Mouse (Mus musculus) liver, adult 2 months (tissue): Measurements from ENCODE around the gene Nup188. TPM values are rescaled to one million over a fixed set of nuclear protein-coding genes. Genes with fewer than 3 reads are reported as not detected.

Experiments
- DNase-seq: peaks from one replicate; pipeline ENCODE4 v3.0.0-alpha.2; 2011; ENCODE audit warnings: low read depth, low spot score; ENCODE audit errors: extremely low read depth
- H3K27ac ChIP-seq: fragments of 200-500 bp; replicated peaks from 2 replicates; pipeline ENCODE4 v1.5.1; 2012; ENCODE audit warnings: low read depth, mild to moderate bottlenecking, control low read depth, inconsistent platforms, low read length; ENCODE audit not compliant: insufficient read depth
- H3K27me3 ChIP-seq: fragments of 200-500 bp; 2 replicates; pipeline ENCODE4 v1.6.1; 2012; ENCODE audit warnings: mild to moderate bottlenecking, moderate library complexity, low read length, inconsistent platforms; ENCODE audit not compliant: control insufficient read depth, insufficient read depth
- H3K36me3 ChIP-seq: fragments of 200-500 bp; 2 replicates; pipeline ENCODE4 v1.6.1; 2012; ENCODE audit warnings: low read length, inconsistent platforms; ENCODE audit not compliant: control insufficient read depth, insufficient read depth
- H3K4me1 ChIP-seq: fragments of 200-500 bp; 2 replicates; pipeline ENCODE4 v1.6.1; 2011; ENCODE audit warnings: low read length; ENCODE audit not compliant: control insufficient read depth, insufficient read depth
- H3K4me3 ChIP-seq: fragments of 200-500 bp; 2 replicates; pipeline ENCODE4 v1.5.1; 2011; ENCODE audit warnings: low read depth, mild to moderate bottlenecking, control low read depth, low read length, moderate library complexity; ENCODE audit not compliant: insufficient read depth
- H3K79me2 ChIP-seq: fragments of 200-500 bp; 2 replicates; pipeline ENCODE4 v1.6.1; 2012; ENCODE audit warnings: inconsistent platforms, mild to moderate bottlenecking, low read length, moderate library complexity; ENCODE audit not compliant: control insufficient read depth, insufficient read depth
- H3K9ac ChIP-seq: fragments of 200-500 bp; 2 replicates; pipeline ENCODE4 v1.6.1; 2012; ENCODE audit warnings: low read depth, mild to moderate bottlenecking, control low read depth, inconsistent platforms, low read length
- CTCF ChIP-seq: fragments of 200-500 bp; IDR thresholded peaks from 2 replicates; pipeline ENCODE4 v1.5.1; 2011; ENCODE audit warnings: low read depth, low read length, control low read depth
- POLR2A ChIP-seq: fragments of 200-500 bp; IDR thresholded peaks from 2 replicates; pipeline ENCODE4 v1.6.1; 2011; ENCODE audit warnings: low read length, control low read depth; ENCODE audit not compliant: insufficient read depth; ENCODE audit errors: extremely low read depth
- WGBS: fragments of 180-500 bp; shearing (Covaris S2); methylation state at CpG from one replicate; pipeline ENCODE4 v1.1.7; 2018; 5-methylcytosine and 5-hydroxymethylcytosine counted together
- polyA plus RNA-seq: library from polyadenylated mRNA; depleted of rRNA; stranded (reverse); fragments of >200 nt; gene quantifications from 2 replicates; pipeline ENCODE4 v1.2.3, GENCODE M21; 2012
- total RNA-seq: library from RNA; depleted of rRNA; stranded (reverse); fragments of >200 nt; gene quantifications from 2 replicates; pipeline ENCODE4 v1.2.3, GENCODE M21; 2014

The Nup188 gene
- total and polyA plus RNA-seq, 2 experiments, result 4.1 to 9.6 TPM

DNA sequence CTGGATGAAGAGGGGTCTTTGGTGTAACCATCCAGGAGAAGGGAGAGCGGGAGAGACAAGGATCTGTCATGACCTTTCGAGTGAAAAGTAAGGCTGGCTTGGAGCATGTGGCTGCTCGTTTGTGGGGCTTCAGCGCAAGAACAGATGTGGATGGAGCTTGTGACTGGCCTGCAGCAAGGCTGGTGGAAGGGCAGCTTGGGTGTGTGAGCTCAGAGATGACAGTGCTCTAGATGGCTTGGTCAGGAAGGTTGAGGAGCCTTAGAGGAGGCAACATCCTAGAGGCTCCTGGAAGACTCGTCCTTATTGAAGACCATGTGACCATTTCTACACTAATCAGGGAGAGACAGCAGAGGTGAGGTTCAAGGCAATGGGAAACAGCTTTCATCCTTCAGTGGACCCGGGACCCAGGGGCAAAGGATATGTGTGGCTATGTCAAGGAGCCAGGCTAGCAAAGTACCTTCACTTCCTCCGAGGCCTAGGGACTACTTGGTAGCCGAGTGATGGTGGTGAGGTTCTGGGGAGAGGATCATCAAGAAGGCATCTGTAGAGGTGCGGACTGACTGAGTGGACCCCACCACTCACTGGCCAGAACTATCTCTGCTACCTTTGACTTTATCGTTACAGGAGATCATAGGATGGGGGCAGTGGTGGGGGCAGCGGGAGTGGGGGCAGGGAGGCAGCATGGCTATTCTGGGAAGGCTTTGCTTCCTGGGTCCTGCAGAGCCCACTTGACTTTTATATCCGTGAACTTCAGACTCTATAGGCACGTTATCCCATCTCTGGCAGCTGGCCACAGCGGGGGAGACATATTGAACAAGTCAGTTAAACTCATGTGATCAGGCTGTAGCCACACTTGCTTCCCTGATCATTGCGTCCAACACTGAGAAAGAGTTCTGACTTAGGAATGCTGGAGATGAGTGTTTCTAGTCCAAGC is 26.8 kb upstream of the Nup188 start:
- Histone ChIP-seq H3K36me3 (peaks cover 36% of the 10 kb centered on the region), H3K4me1 (peaks cover 15% of the 10 kb centered on the region), H3K9ac (no peak overlapping the region), H3K27ac (peak overlapping the region; percentile 21), H3K79me2 (peaks cover 38% of the 10 kb centered on the region), H3K27me3 (no peaks in the 10 kb centered on the region), H3K4me3 (no peak overlapping the region)
- TF ChIP-seq POLR2A (no peak), CTCF (no peak)
- 84% methylated on average over 15 of the region's 15 CpGs for WGBS
- DNase-seq, result no peak

DNA sequence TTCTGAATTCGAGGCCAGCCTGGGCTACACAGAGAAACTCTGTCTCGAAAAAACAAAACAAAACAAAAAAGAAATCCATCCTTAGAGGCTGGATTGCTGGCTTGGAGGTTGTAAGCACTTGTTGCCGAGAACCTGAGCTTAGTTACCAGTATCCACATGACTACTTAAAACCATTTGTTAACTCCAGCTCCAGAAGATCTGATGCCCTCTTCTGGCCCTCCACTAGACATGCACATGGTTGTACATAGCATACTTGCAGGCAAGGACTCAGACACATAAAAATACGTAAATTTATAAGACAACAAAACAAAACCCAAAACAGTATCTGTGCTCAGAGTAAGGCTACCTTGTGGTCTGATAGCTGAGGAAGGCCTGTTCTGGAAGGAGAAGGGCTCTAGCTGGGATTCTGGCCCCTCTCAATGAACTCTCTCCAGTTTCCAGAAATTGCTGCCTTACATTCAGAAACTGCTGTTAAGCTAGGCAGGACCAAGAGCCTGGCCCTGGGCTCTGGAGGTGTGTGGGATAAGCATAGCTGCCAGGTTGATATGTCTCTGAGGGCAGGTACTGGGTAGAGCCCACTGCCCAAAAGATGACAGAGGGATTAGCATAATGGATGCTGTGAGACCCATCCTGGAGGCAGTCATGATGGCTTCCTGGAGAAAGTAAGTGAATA is 25.0 kb upstream of the Nup188 start:
- H3K27ac ChIP-seq, result no peak overlapping the region
- 84% methylated on average over 4 of the region's 4 CpGs for WGBS
- peaks cover 28% of the 10 kb centered on the region for H3K79me2 ChIP-seq
- peaks cover 31% of the 10 kb centered on the region for H3K4me1 ChIP-seq
- no peaks in the 10 kb centered on the region for H3K27me3 ChIP-seq
- TF ChIP-seq CTCF, result 0 out of 2 replicates have a peak, but pooled peaks have one; percentile 10
- no peak for TF ChIP-seq POLR2A
- DNase-seq, result no peak
- no peak overlapping the region for H3K4me3 ChIP-seq
- H3K9ac ChIP-seq, result no peak overlapping the region
- H3K36me3 ChIP-seq, result peaks cover 23% of the 10 kb centered on the region

DNA sequence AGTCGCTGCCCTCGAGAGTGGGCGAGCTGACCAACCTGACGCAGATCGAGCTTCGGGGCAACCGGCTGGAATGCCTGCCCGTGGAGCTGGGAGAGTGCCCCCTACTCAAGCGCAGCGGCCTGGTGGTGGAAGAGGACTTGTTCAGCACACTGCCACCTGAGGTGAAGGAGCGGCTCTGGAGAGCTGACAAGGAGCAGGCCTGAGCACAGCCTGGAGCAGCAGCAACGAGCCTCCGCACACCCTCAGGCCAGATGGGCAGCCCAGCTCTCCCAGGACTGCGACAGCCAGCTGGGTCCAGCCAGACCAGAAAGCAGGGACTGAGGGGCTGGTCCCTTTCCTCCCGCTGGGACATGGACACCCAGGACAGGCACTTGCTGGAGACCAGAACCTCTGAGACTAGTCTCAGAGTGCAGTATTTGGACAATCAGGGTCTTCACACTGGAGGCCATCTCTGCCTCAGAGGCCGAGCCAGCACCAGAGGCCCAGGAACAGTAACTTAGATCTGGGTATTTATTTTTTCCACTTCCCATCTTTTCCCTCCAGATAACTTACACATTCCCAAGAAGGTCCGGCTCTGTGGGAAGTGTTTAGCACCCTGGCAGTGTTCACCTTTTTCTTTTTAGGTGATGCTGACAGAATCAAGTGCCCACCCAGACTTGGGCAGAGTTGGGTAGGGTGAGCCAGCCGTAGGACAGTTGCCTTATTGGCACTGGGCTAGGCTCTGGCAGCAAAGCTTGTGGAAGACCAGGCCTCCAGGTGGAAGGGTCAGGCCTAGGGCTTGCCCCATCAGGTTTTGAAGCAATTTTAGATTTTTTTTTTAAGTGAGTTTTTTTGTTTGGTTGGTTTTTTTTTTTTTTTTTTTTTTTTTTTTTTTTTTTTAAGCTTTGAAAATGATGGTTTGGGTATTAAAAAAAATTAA is 24.0 kb upstream of the Nup188 start:
- Histone ChIP-seq H3K36me3 (peaks cover 19% of the 10 kb centered on the region), H3K9ac (peak overlapping the region; percentile 18; the same call in 1 of the 2 replicates), H3K4me1 (peaks cover 34% of the 10 kb centered on the region), H3K79me2 (peaks cover 18% of the 10 kb centered on the region; the same call in 1 of the 2 replicates), H3K27me3 (no peaks in the 10 kb centered on the region), H3K4me3 (no peak overlapping the region), H3K27ac (peak overlapping the region; percentile 33)
- WGBS, result 87% methylated on average over 18 of the region's 18 CpGs
- no peak for DNase-seq
- TF ChIP-seq CTCF, result no peak
- no peak for TF ChIP-seq POLR2A

DNA sequence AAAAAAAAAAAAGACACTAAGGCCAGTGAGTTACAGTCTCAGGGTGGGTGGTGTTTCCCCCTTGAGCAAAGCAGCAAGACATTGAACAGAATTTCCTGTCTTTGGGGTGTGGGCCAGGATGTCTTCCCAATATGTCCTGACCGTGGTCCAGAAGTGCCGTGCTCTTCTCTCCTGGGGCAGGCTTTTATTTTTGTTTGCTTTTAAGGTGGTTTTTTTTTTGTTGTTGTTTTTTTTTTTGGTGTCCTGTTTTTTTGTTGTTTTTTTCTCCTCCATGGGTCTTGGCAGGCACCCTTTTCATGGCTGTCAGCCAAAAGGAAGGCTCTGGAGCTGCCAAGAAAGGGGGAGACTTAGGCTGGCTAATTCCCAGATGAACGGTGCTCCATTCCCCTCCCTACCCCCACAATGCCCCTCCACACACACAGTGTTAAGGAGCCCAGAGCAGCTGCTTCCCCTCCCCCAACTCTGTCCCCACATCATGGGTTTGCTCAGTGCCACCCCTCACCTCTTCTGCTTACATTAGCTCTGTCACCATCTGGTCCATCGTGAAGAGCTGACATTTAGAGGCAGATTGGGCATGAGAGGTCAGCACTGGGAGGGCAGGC is 23.3 kb upstream of the Nup188 start:
- WGBS, result 9% methylated on average over 4 of the region's 4 CpGs
- peak overlapping the region; percentile 52 for H3K27ac ChIP-seq
- H3K36me3 ChIP-seq, result peaks cover 16% of the 10 kb centered on the region
- peaks cover 38% of the 10 kb centered on the region for H3K4me1 ChIP-seq
- no peak overlapping the region for H3K4me3 ChIP-seq
- no peak overlapping the region for H3K9ac ChIP-seq
- peak; percentile 60 for DNase-seq
- peaks cover 23% of the 10 kb centered on the region for H3K79me2 ChIP-seq
- TF ChIP-seq POLR2A (no peak), CTCF (no peak)
- H3K27me3 ChIP-seq, result no peaks in the 10 kb centered on the region

DNA sequence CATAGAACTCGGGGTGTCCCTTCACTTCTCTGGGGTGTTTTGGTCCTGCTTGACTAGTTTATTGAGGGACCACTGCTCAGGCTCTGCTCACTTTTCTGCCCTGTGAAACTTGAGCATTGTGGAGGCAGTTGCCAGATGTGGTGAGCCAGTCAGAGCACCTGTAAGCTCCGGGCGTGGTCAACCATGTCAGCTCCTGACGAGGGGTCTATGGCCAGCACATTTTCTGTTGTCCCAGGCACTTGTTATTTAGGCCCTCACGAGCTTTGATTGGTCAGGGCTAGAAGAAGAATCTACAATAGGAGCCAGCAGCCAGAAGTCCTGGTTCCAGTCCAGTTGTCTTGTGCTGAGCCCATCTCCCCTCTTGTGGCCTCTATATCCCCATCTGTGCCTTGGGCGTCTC is 22.4 kb upstream of the Nup188 start:
- TF ChIP-seq POLR2A, result no peak
- no peak for TF ChIP-seq CTCF
- peaks cover 23% of the 10 kb centered on the region for H3K79me2 ChIP-seq
- no peak overlapping the region for H3K4me3 ChIP-seq
- H3K27ac ChIP-seq, result peak overlapping the region; percentile 52; the same call in 1 of the 2 replicates
- peaks cover 16% of the 10 kb centered on the region for H3K36me3 ChIP-seq
- peaks cover 46% of the 10 kb centered on the region for H3K4me1 ChIP-seq
- no peak for DNase-seq
- no peak overlapping the region for H3K9ac ChIP-seq
- H3K27me3 ChIP-seq, result no peaks in the 10 kb centered on the region
- 86% methylated on average over 6 of the region's 6 CpGs for WGBS
